Mouse (Mus musculus) adrenal gland, postnatal 0 days (tissue): Measurements from ENCODE around the gene Atp2b1. TPM values are rescaled to one million over a fixed set of nuclear protein-coding genes. Genes with fewer than 3 reads are reported as not detected.

Experiments used
- polyA plus RNA-seq: library from polyadenylated mRNA; unstranded; fragments of >200 nt; fragmentation: Nextera tagmentation; extraction: Ambion mirVana; gene quantifications from 2 replicates; pipeline ENCODE4 v1.2.1, GENCODE M21; 2015

The Atp2b1 gene
- 90.0 and 104 TPM in 2 replicates for polyA plus RNA-seq

GRCm38 (mm10) chr10:98913961-98914809 lies at the start of gene Atp2b1:
Gene Atp2b1 (plus strand): TSS chr10:98914406.

Other genes starting within 250 kb of the Atp2b1 start
- gene Poc1b, start 192.6 kb downstream of the Atp2b1 start, polyA plus RNA-seq, result 7.5 and 10.2 TPM in 2 replicates
- gene Galnt4, start 193.8 kb downstream of the Atp2b1 start, polyA plus RNA-seq, result 3.6 and 4.0 TPM in 2 replicates
- not detected in 2 replicates for gene Phxr2, start 211.9 kb downstream of the Atp2b1 start, polyA plus RNA-seq